In the genomic region with DNA sequence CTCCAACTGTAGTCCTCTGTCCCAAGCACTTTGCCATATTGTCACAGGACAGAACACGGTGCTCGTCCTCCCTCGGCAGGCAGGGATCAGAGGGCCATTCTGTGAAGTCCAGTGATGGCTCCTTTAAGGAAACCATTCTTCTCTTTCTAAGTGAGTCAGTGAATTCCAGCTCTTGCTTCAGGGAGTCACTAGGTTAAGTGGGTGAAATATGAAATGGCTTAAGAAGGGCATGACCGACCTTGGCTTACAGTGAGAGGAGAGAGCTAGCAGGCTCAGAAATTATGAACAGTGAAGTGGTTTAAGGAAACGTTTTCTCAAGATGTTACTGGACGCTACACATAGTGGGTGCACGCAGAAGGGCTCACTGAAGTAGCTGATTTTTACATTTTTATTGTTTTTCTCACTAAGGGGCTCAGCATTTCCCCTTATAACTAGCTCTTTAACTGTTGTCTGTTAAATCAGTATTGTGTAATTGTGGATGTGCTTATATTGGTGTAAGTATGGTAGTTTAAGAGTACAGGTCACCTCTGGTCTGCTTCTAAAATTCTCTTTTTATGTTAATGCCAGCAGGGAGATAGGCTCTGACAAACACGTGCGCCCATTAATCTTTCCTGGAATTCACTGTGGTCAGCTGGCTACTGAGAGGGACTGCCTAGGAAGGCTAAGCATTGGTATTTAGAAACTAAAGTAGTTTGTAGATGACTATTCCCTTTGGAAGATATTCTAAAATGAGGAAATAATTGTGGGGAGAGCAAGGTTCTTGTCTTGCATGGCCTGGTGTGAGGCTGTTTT, we compare ENCODE assay signal across 23 mouse cellular contexts.
"Had no signal": no experiment of that assay in that cellular context is flagged by ENCODE, and none has a peak within 500 bp of the region (broad histone marks: within the 10 kb centered on the region; RNA-seq: fewer than 3 reads in every experiment).

No protein-coding gene starts in this region.

- H3K27me3 ChIP-seq: limb, embryonic 13.5 days; liver, embryonic 12.5 days; liver, embryonic 15.5 days; lung, embryonic 15.5 days; midbrain, embryonic 12.5 days; midbrain, embryonic 15.5 days; neural tube, embryonic 12.5 days; neural tube, embryonic 15.5 days had no signal

- H3K9ac ChIP-seq: limb, embryonic 13.5 days; liver, embryonic 12.5 days; liver, embryonic 15.5 days; lung, embryonic 15.5 days; midbrain, embryonic 12.5 days; midbrain, embryonic 15.5 days; neural tube, embryonic 12.5 days; neural tube, embryonic 15.5 days had no signal

- ATAC-seq: liver, embryonic 12.5 days; midbrain, embryonic 15.5 days had no signal

- H3K4me3 ChIP-seq: limb, embryonic 10.5 days; limb, embryonic 13.5 days; liver, embryonic 12.5 days; liver, embryonic 15.5 days; lung, embryonic 15.5 days; midbrain, embryonic 12.5 days; midbrain, embryonic 15.5 days; neural tube, embryonic 12.5 days; neural tube, embryonic 15.5 days had no signal

- DNase-seq: kidney, adult 9 months; kidney, postnatal 10 days; kidney, postnatal 4 days; liver; lung, adult 18-20 months; lung, postnatal 14 days; right cerebral cortex, adult 18-20 months; right cerebral cortex, postnatal 14 days; right cerebral cortex, postnatal 4 days; thymus, adult 2 months; thymus, postnatal 14 days; thymus, postnatal 4 days had no signal

- H3K27ac ChIP-seq: limb, embryonic 10.5 days; limb, embryonic 13.5 days; liver, embryonic 12.5 days; liver, embryonic 15.5 days; lung, embryonic 15.5 days; macrophage; midbrain, embryonic 12.5 days; midbrain, embryonic 15.5 days; neural tube, embryonic 12.5 days; neural tube, embryonic 15.5 days; stomach, postnatal 0 days had no signal

- H3K9me3 ChIP-seq: limb, embryonic 10.5 days; limb, embryonic 13.5 days; liver, embryonic 12.5 days; liver, embryonic 15.5 days; lung, embryonic 15.5 days; midbrain, embryonic 12.5 days; midbrain, embryonic 15.5 days; neural tube, embryonic 12.5 days; neural tube, embryonic 15.5 days had no signal

- H3K36me3 ChIP-seq: liver, embryonic 12.5 days; liver, embryonic 15.5 days; midbrain, embryonic 12.5 days; midbrain, embryonic 15.5 days; neural tube, embryonic 12.5 days; neural tube, embryonic 15.5 days had no signal

- H3K4me1 ChIP-seq: limb, embryonic 10.5 days; limb, embryonic 13.5 days; liver, embryonic 12.5 days; liver, embryonic 15.5 days; lung, embryonic 15.5 days; midbrain, embryonic 12.5 days; midbrain, embryonic 15.5 days; neural tube, embryonic 12.5 days; neural tube, embryonic 15.5 days had no signal

- H3K4me2 ChIP-seq: limb, embryonic 13.5 days; liver, embryonic 12.5 days; liver, embryonic 15.5 days; lung, embryonic 15.5 days; midbrain, embryonic 12.5 days; midbrain, embryonic 15.5 days; neural tube, embryonic 12.5 days; neural tube, embryonic 15.5 days had no signal
